Mouse (Mus musculus): Measurements from ENCODE around the gene Asb10. TPM values are rescaled to one million over a fixed set of nuclear protein-coding genes. Genes with fewer than 3 reads are reported as not detected.

Gene Asb10
- polyA plus RNA-seq (2014; fragmentation: Nextera tagmentation; extraction: Ambion mirVana): 5.0 and 6.3 TPM in 2 replicates

- peak; percentile 71 for ATAC-seq (ENCODE audit: insufficient number of reproducible peaks, insufficient read depth, low FRiP score, low read depth)
- H3K9ac ChIP-seq (ENCODE audit: low read length): peak within 1 kb of the TSS; percentile 70
- no peaks in the 10 kb centered on the region for H3K27me3 ChIP-seq (ENCODE audit: control insufficient read depth, insufficient read depth, low read length)
- peaks cover 13 to 24% of the 10 kb centered on the region in 2 experiments for H3K4me1 ChIP-seq (ENCODE audit: control insufficient read depth in 2 of 2, insufficient read depth in 2 of 2, low read length in 2 of 2)
- WGBS: 6% methylated on average over 14 of the region's 14 CpGs
- peak within 1 kb of the TSS; percentile 76 for H3K4me2 ChIP-seq (ENCODE audit: low read length)
- H3K9me3 ChIP-seq (ENCODE audit: control insufficient read depth, low read length): no peaks in the 10 kb centered on the region
- H3K36me3 ChIP-seq (ENCODE audit: control insufficient read depth, insufficient read depth, low read length): no peaks in the 10 kb centered on the region; the same call in 1 of the 2 replicates
- H3K4me3 ChIP-seq (ENCODE audit: control insufficient read depth in 1 of 2, insufficient read depth in 1 of 2, low read depth in 1 of 2, low read length in 2 of 2): peak within 1 kb of the TSS; percentile 33 to 36
- H3K27ac ChIP-seq (replicated peaks in 1 of 2; ENCODE audit: control insufficient read depth in 1 of 2, insufficient read depth in 1 of 2, low read depth in 2 of 2, low read length in 2 of 2): peak within 1 kb of the TSS; percentile 66 to 85
Observed at GRCm38 (mm10) chr5:24540387-24541143, at the start of gene Asb10. Gene Asb10 (minus strand): TSS chr5:24540978.

- Histone ChIP-seq H3K36me3 (ENCODE audit: control insufficient read depth, insufficient read depth, low read length) (peaks cover 67% of the 10 kb centered on the region), H3K27ac (replicated peaks in 1 of 2; ENCODE audit: control insufficient read depth in 1 of 2, insufficient read depth in 1 of 2, low read depth in 2 of 2, low read length in 2 of 2) (no peak overlapping the region), H3K9ac (ENCODE audit: low read length) (no peak overlapping the region), H3K9me3 (ENCODE audit: control insufficient read depth, low read length) (no peaks in the 10 kb centered on the region), H3K4me1 (ENCODE audit: control insufficient read depth in 2 of 2, insufficient read depth in 2 of 2, low read length in 2 of 2) (peaks cover 11 to 28% of the 10 kb centered on the region in 2 experiments; a peak in 3 of 4 replicates), H3K4me2 (ENCODE audit: low read length) (no peak overlapping the region), H3K27me3 (ENCODE audit: control insufficient read depth, insufficient read depth, low read length) (no peaks in the 10 kb centered on the region), H3K4me3 (ENCODE audit: control insufficient read depth in 1 of 2, insufficient read depth in 1 of 2, low read depth in 1 of 2, low read length in 2 of 2) (no peak overlapping the region)
- no peak for ATAC-seq (ENCODE audit: insufficient number of reproducible peaks, insufficient read depth, low FRiP score, low read depth)
- 87% methylated on average over 20 of the region's 20 CpGs for WGBS
Observed at GRCm38 (mm10) chr5:24589511-24590500, 49.0 kb upstream of the Asb10 start.

GRCm38 (mm10) chr5:24587200-24587577 is 46.4 kb upstream of the Asb10 start:
- Histone ChIP-seq H3K4me3 (ENCODE audit: control insufficient read depth in 1 of 2, insufficient read depth in 1 of 2, low read depth in 1 of 2, low read length in 2 of 2) (peak overlapping the region; percentile 60 to 84), H3K4me2 (ENCODE audit: low read length) (peak overlapping the region; percentile 85), H3K9me3 (ENCODE audit: control insufficient read depth, low read length) (no peaks in the 10 kb centered on the region), H3K9ac (ENCODE audit: low read length) (peak overlapping the region; percentile 85), H3K4me1 (ENCODE audit: control insufficient read depth in 2 of 2, insufficient read depth in 2 of 2, low read length in 2 of 2) (peaks cover 11 to 28% of the 10 kb centered on the region in 2 experiments; a peak in 3 of 4 replicates), H3K27me3 (ENCODE audit: control insufficient read depth, insufficient read depth, low read length) (no peaks in the 10 kb centered on the region), H3K27ac (replicated peaks in 1 of 2; ENCODE audit: control insufficient read depth in 1 of 2, insufficient read depth in 1 of 2, low read depth in 2 of 2, low read length in 2 of 2) (peak overlapping the region in 1 of 2 experiments; percentile 67; a peak in 2 of 4 replicates), H3K36me3 (ENCODE audit: control insufficient read depth, insufficient read depth, low read length) (peaks cover 41% of the 10 kb centered on the region)
- no peak for ATAC-seq (ENCODE audit: insufficient number of reproducible peaks, insufficient read depth, low FRiP score, low read depth)
- WGBS: 12% methylated on average over 4 of the region's 4 CpGs

- peak; percentile 82 for ATAC-seq (ENCODE audit: insufficient number of reproducible peaks, insufficient read depth, low FRiP score, low read depth)
- H3K4me1 ChIP-seq (ENCODE audit: control insufficient read depth in 2 of 2, insufficient read depth in 2 of 2, low read length in 2 of 2): peaks cover 11 to 26% of the 10 kb centered on the region in 2 experiments; a peak in 3 of 4 replicates
- peak within 1 kb of the TSS; percentile 85 for H3K9ac ChIP-seq (ENCODE audit: low read length)
- no peaks in the 10 kb centered on the region for H3K27me3 ChIP-seq (ENCODE audit: control insufficient read depth, insufficient read depth, low read length)
- 0% methylated on average over 43 of the region's 43 CpGs for WGBS
- H3K4me3 ChIP-seq (ENCODE audit: control insufficient read depth in 1 of 2, insufficient read depth in 1 of 2, low read depth in 1 of 2, low read length in 2 of 2): peak within 1 kb of the TSS; percentile 60 to 84
- H3K4me2 ChIP-seq (ENCODE audit: low read length): peak within 1 kb of the TSS; percentile 85
- no peaks in the 10 kb centered on the region for H3K9me3 ChIP-seq (ENCODE audit: control insufficient read depth, low read length)
- peaks cover 36% of the 10 kb centered on the region for H3K36me3 ChIP-seq (ENCODE audit: control insufficient read depth, insufficient read depth, low read length)
- H3K27ac ChIP-seq (replicated peaks in 1 of 2; ENCODE audit: control insufficient read depth in 1 of 2, insufficient read depth in 1 of 2, low read depth in 2 of 2, low read length in 2 of 2): peak within 1 kb of the TSS; percentile 34 to 67
Observed at GRCm38 (mm10) chr5:24586547-24587199, 45.9 kb upstream of the Asb10 start, which contains the start of gene Chpf2. Gene Chpf2 (plus strand): TSS chr5:24586741.

- no peak for ATAC-seq (ENCODE audit: insufficient number of reproducible peaks, insufficient read depth, low FRiP score, low read depth)
- peaks cover 7 to 20% of the 10 kb centered on the region in 2 experiments; a peak in 3 of 4 replicates for H3K4me1 ChIP-seq (ENCODE audit: control insufficient read depth in 2 of 2, insufficient read depth in 2 of 2, low read length in 2 of 2)
- H3K27me3 ChIP-seq (ENCODE audit: control insufficient read depth, insufficient read depth, low read length): no peaks in the 10 kb centered on the region
- peak overlapping the region; percentile 60 to 84 for H3K4me3 ChIP-seq (ENCODE audit: control insufficient read depth in 1 of 2, insufficient read depth in 1 of 2, low read depth in 1 of 2, low read length in 2 of 2)
- H3K27ac ChIP-seq (replicated peaks in 1 of 2; ENCODE audit: control insufficient read depth in 1 of 2, insufficient read depth in 1 of 2, low read depth in 2 of 2, low read length in 2 of 2): no peak overlapping the region
- peak overlapping the region; percentile 85 for H3K4me2 ChIP-seq (ENCODE audit: low read length)
- H3K36me3 ChIP-seq (ENCODE audit: control insufficient read depth, insufficient read depth, low read length): peaks cover 30% of the 10 kb centered on the region
- H3K9me3 ChIP-seq (ENCODE audit: control insufficient read depth, low read length): no peaks in the 10 kb centered on the region
- peak overlapping the region; percentile 85 for H3K9ac ChIP-seq (ENCODE audit: low read length)
- 10% methylated on average over 8 of the region's 8 CpGs for WGBS
Observed at GRCm38 (mm10) chr5:24586106-24586505, 45.3 kb upstream of the Asb10 start.

GRCm38 (mm10) chr5:24578109-24578963 is 37.6 kb upstream of the Asb10 start:
- peak overlapping the region; percentile 59 to 69 for H3K4me3 ChIP-seq (ENCODE audit: control insufficient read depth in 1 of 2, insufficient read depth in 1 of 2, low read depth in 1 of 2, low read length in 2 of 2)
- peak overlapping the region; percentile 76 for H3K9ac ChIP-seq (ENCODE audit: low read length)
- ATAC-seq (ENCODE audit: insufficient number of reproducible peaks, insufficient read depth, low FRiP score, low read depth): no peak
- peak overlapping the region; percentile 88 to 90 for H3K27ac ChIP-seq (replicated peaks in 1 of 2; ENCODE audit: control insufficient read depth in 1 of 2, insufficient read depth in 1 of 2, low read depth in 2 of 2, low read length in 2 of 2)
- H3K4me1 ChIP-seq (ENCODE audit: control insufficient read depth in 2 of 2, insufficient read depth in 2 of 2, low read length in 2 of 2): peaks cover 8 to 14% of the 10 kb centered on the region in 2 experiments
- no peaks in the 10 kb centered on the region for H3K9me3 ChIP-seq (ENCODE audit: control insufficient read depth, low read length)
- H3K36me3 ChIP-seq (ENCODE audit: control insufficient read depth, insufficient read depth, low read length): peaks cover 23% of the 10 kb centered on the region
- peak overlapping the region; percentile 74 for H3K4me2 ChIP-seq (ENCODE audit: low read length)
- 58% methylated on average over 6 of the region's 6 CpGs for WGBS
- H3K27me3 ChIP-seq (ENCODE audit: control insufficient read depth, insufficient read depth, low read length): no peaks in the 10 kb centered on the region

Measured in heart, embryonic 14.5 days (tissue).